Mouse (Mus musculus) layer of hippocampus, postnatal 10 days (tissue): ENCODE data around the gene Kcnk4. TPM values are rescaled to one million over a fixed set of nuclear protein-coding genes. Genes with fewer than 3 reads are reported as not detected.
"Not testable (repeated sequence)": the region's sequence is repeated elsewhere in the genome, so short reads cannot be mapped to it uniquely, and the experiment has no call there.

Experiments used
- DNase-seq, 2 experiments: peaks; one replicate each; pipeline ENCODE4 v3.0.0; 2021; ENCODE audit warnings: low spot score in 2 of 2
- total RNA-seq, 2 experiments: library from RNA; stranded (reverse); gene quantifications; 2 replicates each; pipeline ENCODE4 v1.2.3; 2021

Kcnk4 gene
- total RNA-seq, 2 experiments from 2014 or later, result 25.3 to 27.8 TPM

DNA sequence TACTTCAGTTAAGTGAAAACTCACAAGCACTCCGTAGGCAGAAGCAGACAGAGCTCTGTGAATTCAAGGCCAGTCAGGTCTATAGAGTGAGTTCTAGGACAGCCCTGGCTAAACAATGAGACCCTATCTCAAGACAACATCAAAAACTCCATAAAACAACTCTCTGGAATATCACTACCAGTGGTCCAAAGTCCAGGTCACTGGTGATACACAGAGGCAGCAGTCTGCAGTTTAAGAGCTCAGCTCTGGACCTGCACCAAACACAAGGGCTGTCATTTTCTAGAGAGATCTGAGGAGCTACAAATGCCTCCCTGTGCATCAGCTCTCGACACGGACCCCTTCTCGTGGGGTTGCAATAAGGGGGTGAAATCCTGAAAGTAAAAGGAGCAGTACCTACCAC lies 16.0 kb downstream of the Kcnk4 start:
- DNase-seq, result no peak

DNA sequence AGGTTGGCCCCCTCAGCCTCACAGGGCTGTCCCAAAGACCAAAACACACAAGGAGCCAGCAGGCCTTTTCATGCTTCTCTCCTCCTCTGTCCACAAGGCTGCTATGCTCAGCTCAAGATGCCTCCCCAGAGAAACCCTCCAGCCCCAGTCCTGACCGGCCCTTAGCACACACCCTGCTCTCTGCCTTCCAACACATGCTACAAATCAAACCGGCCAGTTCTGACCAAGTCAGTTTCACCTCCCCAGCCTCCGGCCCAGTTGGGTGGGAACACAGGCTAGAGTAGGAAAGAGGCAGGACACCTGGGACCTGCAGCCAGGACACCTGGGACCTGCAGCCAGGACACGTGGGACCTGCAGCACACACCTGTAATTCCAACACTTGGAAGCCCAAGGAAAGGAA lies 17.8 kb downstream of the Kcnk4 start:
- DNase-seq, result no peak

DNA sequence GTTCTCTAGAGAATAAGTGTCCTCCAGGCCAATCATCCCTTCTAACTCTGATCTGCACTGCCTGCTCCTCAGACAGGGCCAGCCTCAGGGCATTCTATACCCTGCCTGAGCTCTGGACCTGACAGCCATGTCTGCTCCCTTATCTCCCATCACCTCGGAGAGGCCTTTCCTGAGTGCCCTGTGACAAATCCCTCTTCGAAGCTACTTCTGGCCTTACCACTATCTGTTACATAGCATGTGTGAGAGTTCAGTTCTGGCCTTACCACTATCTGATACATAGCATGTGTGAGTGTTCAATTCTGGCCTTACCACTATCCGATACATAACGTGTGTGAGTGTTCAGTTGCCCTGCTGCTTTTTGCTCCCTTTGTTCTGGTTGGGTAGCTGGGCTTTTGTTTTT lies 19.0 kb downstream of the Kcnk4 start:
- DNase-seq, result no peak

DNA sequence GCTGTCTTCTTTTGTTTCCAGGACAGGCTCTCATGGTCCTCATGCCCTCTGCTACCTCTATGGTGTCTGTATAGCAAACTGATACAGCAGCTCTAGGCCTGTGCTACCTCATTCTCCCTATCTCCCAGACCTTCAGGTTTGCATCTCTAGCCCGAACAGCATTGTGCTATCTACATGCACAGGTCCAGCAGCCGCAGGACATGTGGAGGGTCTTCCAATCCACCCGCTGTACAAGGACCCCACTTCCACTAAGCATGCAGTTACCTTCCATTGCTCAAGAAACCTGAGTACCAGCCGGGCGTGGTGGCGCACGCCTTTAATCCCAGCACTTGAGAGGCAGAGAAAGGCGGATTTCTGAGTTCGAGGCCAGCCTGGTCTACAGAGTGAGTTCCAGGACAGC lies 19.8 kb downstream of the Kcnk4 start:
- DNase-seq, result no peak

DNA sequence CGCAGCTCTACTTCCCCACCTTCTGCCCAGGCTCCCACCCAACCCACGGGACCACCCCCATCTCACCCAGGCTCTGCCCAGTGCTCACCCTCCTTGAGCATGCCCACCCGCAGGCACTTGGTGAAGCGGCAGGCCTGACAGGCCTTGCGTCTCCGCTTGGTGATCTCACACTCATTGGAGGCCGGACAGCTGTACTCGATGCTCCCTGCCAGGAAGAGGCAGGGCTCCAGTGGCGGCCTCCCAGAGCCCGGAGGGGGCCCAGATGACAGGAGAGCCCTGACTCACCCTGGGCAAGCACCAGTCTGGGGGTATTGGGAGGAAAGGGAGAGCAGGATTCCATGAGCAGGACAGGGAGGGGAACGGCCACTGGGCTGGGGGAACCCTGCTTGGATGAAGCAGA lies 20.3 kb downstream of the Kcnk4 start:
- no peak for DNase-seq

DNA sequence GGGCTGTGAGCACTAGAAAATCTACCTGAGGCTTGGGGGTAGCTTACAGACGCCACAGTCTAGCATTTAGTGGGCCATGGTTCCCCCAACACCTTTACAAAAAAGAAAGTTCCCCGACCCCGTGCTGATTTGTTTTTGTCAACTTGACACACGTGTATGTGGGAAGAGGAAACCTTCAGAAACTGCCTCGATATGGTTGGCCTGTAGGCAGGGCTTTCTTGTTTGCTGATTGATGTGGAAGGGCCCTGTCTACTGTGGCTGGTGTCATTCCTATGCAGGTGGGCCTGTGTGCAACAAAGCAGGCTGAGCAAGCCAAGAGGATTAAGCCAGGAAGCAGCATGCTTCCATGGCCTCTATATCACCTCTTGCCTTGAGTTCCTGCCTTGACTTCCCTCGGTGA lies 21.3 kb downstream of the Kcnk4 start:
- DNase-seq, result no peak

DNA sequence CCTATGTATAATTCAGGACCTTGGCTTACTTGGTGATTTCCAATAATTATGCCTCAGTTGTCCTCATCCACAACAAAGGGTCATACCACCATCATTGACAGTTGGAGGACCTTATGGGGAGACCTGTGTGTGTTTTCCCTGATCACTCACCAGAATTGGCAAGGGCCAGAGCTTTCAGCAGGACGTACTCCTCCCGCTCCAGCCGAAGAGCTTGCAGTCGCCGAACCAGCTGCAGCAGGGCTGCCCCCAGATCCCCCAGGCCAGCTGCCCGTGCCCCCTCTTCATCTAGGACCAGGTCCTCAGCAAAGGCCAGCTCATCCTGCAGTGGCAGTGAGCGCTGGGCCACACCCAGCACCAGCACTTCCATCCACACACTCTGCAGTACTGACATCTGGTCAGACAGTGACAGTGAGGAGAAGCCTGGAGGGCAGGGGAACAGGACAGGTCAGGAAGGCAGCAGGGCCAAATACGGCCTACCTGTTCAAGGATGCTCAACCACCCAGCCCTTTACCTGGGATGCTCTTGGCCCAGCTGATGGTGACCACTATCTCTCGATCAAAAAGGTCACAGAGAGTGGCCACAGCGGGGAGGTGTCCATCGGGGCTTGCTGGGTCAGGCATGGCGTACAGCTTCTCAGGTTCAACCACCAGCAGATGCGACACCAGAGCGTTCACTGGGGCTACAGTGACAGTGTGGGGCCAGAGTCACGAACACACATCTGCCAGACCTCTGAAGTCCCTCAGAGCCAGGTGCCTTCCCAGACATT lies 21.9 kb downstream of the Kcnk4 start:
- DNase-seq, result no peak

DNA sequence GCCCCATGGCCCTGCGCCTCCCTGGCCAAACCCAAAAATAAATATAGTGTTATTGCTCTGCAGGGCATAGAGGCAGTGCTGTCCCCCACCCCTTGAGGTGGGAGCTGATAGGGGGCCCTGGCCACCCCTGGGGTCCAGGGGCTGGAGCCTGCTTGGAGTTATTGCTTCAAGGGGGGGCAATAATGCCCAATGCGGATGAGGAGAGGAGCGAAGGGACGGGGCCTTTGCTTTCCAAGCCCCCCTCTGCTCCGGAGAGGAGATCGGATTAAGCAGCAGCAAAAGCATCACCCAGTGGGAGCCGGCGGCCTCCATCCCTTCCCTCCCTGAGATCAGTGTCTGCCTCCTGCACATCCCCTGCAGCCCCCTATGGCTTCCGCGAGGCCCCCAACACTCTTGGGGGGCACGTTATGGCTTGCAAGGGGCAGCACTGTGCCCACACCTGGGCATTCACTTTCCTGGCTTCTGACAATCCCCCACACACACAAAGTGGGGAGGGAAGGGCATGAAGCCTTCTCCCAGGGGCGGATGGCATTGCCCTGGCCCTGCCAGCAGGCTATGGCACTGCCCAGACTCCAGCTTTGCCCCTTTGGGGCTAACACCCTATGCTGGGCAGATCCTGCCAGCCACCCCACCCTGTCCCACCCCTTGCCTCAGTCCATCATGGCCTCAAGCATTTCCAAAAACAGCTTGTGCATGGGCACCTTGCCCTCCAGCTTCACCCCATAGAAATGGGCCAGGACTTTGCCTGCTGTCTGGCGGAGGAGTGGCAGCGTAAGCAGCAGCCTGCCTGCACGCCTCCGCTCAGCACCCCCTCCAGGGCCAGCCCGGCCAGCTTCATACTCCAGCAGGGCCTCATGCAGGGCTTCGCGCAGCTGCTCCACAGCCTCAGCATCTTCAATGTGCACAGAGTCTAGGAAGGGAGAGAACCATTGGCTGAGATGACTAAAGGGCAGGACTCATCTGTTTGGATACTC lies 22.9 kb downstream of the Kcnk4 start:
- no peak for DNase-seq

DNA sequence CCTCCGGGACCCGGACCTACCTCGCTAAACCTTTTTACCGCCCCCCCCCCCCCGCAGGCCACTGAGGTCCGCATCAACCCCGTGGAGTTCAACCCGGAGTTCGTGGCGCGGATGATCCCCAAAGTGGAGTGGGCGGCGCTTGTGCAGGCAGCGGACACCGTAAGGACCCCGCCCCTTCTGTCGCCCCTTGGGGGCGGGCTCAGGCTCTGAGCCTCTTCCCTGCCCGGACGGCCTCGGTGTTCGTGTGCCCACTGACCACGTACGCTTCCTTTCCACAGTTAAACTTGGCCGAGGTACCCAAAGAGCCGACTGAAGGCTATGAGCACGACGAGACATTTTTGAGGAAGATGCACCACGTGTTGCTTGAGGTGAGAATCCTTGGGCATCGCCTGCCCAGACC lies 24.0 kb downstream of the Kcnk4 start:
- peak in 1 of 2 experiments; percentile 45 for DNase-seq

DNA sequence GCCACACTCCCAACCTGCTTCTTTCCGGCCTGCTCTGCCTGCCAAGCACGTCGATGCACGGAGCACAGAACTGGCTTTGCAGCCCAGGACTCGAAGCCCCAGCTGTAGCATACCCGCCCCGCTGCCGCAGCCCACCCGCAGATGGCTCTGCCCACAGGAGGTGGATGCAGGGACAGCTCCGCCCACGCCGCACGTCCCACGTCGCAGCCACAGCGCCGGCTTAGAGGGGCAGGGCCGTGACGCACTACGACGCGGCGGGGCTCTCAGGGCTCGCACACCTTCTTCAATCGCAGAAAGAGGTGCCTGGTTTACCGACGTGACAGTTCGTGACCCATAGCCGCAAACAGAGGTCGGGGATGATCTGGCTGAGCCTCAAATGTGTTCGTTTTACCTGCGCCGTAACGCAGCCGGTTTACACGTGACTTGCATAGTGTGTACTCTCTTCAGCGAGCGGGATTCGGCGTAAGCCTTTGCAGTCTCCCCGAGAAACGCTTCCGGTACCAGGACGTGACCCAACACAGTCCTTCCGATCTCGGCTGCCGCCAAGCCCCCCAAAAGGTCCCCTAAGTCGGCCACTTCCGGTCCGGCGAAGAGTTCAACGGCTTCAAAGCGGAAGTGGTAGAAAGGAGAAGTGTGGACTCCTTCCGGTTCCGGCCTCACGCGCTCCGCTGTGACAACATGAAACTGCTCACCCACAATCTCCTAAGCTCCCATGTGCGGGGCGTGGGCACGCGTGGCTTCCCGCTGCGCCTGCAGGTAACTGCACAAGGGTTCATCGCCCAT lies 24.6 kb downstream of the Kcnk4 start, which contains the start of the genes Trmt112 and Prdx5:
Gene Trmt112, plus strand, starts transcription at position 192 of the 783 bp plus-strand sequence.
Gene Prdx5, minus strand, starts transcription at position 600 of the 783 bp plus-strand sequence.
- DNase-seq, result peak; percentile 87 to 91

DNA sequence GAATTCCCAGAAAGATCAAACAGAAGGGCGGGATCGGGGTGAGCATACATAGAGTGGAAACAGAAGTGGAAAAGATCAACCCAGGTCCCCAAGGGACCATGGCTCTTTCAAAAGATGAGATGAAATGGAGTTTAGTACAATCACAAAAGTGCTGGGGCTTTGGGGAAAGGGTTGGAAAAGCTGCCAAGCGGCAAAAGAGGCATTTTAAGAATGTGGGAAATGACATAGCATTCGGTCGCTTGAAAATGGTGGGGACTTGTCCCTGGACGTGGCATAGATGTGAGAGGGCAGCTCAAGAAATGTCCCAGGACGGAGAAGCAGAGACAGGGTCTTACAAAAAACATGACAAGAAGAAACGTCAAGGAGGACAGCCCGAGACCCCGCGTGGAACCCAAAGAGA lies 25.3 kb downstream of the Kcnk4 start:
- DNase-seq, result no peak

DNA sequence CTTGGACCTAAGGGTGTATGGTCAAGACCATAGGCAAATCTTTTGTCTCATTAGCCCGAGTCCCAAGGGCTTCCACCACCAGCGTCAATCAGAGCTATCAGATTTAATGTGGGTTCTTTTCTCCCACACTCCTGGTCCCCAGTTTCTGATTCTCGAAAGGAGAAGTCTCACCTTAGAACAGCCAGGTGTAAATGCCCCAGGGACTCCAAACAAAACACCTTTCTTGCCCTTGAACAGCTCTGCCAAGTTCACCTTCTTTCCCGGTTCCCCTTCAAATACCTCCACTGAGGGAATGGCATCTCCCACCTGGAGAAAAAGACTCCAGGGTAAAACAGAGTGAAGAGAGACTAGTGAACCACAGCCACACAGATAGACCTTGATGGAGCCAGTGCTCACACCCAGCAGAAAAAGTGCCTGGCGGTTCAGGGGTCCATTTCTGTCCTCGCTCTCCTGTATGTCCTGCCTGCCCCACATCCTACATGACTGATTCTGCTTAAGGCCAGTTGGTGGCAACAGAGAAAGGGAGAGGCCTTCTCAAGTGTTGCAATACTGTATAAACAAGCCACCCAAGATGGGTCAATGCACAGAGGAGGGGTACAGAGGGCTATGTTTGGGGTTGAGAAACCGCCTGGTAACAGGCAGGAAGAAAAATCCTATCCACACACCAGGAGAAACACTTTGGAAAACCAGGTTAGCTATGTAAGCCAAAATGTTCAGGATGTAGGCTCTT lies 26.3 kb downstream of the Kcnk4 start:
- DNase-seq, result no peak

DNA sequence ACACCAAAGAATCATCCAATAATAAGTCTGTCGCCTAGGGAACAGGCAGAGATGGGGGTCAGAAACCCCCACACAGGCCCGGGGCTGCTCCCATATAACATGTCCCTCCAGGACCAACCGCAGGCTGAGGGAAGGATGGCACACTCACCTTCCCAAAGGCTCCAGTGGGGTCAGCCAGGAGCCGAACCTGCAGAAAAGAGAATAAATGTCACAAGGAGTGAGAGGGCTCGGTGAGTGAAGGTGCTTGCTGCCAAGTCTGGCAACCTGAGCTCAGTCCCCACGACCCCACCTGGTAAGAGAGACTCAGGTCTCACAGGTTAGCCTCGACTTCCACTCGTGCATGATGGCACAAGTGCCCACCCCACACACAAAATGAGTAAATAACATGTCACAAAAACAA lies 27.2 kb downstream of the Kcnk4 start:
- DNase-seq, result no peak

DNA sequence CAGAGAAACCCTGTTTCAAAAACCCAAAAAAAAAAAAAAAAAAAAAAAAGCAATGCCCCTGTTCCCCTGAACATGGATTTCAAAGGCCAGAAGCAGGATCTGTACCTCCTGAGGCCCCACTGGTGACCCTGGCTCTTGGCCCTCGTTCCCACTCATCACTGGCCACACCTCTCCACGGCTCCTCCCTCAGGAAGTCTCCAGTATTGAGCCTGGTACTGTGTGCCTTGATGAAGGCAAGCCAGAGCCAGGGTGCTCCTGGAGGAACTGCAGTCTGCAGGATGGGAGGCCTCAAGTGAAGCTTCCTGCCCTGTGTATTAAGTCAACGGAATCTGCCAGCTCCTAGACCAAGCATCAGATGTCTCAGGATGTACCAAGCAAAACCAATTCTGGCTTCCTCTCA lies 28.1 kb downstream of the Kcnk4 start:
- DNase-seq, result no peak

DNA sequence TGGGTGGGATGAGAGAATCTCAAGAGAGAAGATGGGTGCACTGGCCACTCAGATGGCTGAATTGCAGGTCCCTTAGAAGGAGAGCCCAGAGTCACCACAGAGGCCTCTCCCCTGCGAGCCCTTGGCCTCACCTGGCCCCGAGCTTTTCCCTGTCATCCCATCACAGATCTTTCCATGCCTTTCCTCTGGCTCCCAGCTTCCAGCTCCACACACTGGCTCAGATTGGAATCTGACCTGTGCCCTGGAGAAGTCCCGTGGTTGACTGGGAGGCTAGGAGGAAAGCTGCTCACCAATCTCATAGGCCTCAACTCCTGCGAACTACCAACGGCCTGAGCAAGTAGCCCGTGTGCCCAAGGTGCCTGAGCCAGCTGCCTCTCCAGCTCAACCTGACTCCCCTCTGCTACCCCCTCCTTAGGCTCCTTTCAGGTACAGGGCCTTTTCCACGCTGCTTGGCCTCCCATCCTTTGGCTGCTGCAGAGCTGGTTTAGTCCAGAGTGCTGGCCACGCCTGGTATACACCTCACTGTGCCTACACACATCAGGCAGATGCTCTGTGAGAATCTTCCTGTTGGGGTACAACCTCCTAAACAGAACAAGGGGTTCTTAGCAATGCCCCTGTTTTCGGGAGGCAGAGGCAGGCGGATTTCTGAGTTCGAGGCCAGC lies 28.7 kb downstream of the Kcnk4 start:
- DNase-seq, result no peak

DNA sequence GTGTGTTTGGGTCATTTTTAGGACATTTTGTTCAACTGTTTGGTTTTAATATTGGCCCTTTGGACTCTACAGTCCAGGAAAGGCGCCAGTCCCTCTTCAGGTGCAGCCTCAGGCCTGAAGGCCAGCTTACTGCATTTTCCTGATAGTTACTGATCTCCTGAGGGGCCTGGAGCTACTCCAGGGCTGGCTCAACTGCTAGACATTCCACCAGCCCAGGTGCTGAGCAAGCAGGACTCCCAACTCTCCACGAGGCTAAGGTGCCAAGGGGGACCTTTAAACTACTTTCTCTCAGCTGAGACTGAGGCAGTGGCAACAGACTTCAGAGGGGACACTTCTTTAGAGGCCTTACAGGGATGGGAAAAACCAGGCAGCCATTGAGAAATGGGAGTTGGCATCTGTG lies 29.5 kb downstream of the Kcnk4 start:
- DNase-seq, result no peak

DNA sequence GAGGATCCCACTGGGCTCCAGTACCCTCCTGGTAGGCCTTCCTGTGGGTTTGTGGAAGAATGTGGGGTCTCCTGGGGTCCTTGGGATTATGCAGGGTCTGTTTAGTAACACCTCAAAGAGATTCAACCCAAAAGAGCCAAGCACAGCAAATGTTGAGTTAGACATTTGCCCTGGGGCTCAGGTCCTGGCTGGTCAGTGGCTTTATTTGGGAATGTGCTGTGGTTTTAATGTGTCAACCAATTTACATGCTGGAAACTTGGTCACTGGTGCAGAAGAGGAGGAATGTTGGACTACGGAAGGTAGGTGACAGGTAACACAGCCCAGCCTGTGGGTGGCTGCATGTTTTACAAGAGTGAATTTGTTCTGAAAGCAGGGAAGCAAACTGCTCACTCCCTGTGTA lies 31.3 kb downstream of the Kcnk4 start:
- no peak for DNase-seq

DNA sequence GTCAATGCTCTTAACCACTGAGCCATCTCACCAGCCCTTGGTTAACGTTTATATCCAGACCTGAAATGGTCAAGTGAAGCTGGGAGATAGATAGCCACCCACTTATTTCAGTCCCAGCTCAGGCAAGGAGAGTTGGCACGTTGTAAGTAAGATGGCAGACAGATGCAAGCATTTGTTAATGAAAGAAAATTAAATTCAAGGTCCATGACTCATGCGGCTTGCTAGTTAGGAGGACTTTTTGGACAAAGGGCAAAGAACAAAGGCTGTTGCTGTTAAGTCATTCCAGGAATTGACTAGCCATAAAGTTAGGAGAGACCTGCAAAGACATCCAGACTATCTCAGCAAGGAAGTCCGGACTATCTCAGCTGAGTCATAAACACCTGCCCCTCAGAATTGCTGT lies 34.7 kb downstream of the Kcnk4 start:
- DNase-seq, result no peak

DNA sequence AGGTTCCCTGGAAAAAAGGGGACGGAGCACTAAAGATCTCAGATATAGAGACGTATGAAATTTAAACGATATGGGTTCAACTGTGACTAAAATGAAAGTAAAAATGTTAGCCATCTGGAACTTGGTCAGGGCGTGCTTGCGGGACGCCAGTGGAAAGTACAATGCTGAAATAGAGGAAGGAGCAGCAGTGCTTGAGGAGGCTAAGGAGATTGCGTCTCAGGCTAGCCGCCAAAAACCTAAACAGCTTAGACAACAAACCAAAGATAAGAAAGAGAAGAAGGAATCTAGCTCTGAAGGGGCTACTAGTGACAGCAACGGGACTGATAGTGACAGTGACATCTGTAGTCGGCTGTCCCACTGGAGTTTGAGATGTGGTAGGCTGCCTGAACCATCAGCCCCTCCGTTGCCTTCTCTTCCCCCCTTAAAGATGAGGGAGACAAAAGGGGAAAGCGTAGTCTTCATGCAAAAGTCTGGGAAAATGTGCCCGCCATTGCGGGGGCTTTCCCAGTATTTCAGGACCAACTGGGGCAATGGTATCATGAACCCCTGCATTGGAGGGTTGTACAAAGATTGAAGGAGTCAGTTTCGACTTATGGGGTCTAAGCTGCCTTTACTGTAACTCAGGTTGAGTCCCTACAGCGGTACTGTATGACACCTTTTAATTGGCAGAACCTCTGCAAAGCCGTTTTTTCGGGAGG lies 38.6 kb downstream of the Kcnk4 start:
- not testable (repeated sequence) for DNase-seq
